ENCODE assay signal across 7 mouse cellular contexts in the genomic region with DNA sequence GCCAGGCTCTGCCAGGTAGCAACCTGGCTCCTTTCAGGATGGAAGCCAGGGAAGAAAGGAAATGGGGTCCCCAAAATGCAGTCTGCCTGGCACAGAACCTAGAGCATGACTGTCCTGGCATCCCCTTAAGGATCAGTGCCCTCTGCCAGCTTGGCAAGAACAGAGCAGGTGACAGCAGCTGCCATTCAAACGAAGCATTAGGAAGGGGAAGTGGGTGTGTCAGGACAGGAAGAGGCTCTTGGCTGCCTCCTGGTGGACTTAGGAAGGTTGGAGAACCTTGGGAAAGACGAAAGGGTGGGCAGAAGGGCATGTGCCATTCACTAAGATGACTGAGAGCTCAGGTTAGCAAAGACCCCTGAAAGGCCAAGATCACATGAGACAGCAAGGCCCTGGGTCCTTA. TPM values are rescaled to one million over a fixed set of nuclear protein-coding genes. Genes with fewer than 3 reads are reported as not detected.
DNase-seq lines count a peak whose midpoint lies in the region; ATAC-seq and TF ChIP-seq lines count a peak whose summit lies in the region.

No protein-coding gene starts in this region.

- TF ChIP-seq CTCF in lung, adult 2 months (IDR thresholded peaks at IDR 0.05; ENCODE audit: insufficient read depth, low read length), result peak; percentile 77
- TF ChIP-seq CTCF in brain, embryonic 14.5 days (IDR thresholded peaks at IDR 0.05; ENCODE audit: borderline replicate concordance, extremely low read depth, insufficient read depth, insufficient read length), result peak; percentile 54

- H3K9me3 ChIP-seq in forebrain, embryonic 14.5 days (replicated peaks; ENCODE audit: control insufficient read depth, low read length), result no peaks in the 10 kb centered on the region
- H3K9me3 ChIP-seq in midbrain, embryonic 14.5 days (ENCODE audit: control insufficient read depth, low read length), result no peaks in the 10 kb centered on the region

- 16% methylated on average over 2 of the region's 2 CpGs for WGBS in lung, adult 2 months
- 12% methylated on average over 2 of the region's 2 CpGs for WGBS in forebrain, embryonic 14.5 days
- 16% methylated on average over 2 of the region's 2 CpGs for WGBS in midbrain, embryonic 14.5 days

- no peak for ATAC-seq in forebrain, embryonic 14.5 days
- no peak for ATAC-seq in midbrain, embryonic 14.5 days (ENCODE audit: low FRiP score, low TSS enrichment)

- H3K36me3 ChIP-seq in forebrain, embryonic 14.5 days (ENCODE audit: control insufficient read depth, insufficient read depth, low read length), result peaks cover 32% of the 10 kb centered on the region
- peaks cover 34% of the 10 kb centered on the region for H3K36me3 ChIP-seq in midbrain, embryonic 14.5 days (ENCODE audit: control insufficient read depth, insufficient read depth, low read length)

- no peak overlapping the region for H3K4me3 ChIP-seq in lung, adult 2 months (replicated peaks; ENCODE audit: extremely low read depth, low read depth, low read length)
- H3K4me3 ChIP-seq in forebrain, embryonic 14.5 days (ENCODE audit: low read depth, low read length), result no peak overlapping the region
- H3K4me3 ChIP-seq in midbrain, embryonic 14.5 days (replicated peaks; ENCODE audit: low read depth, low read length), result no peak overlapping the region

- peaks cover 39% of the 10 kb centered on the region for H3K4me1 ChIP-seq in lung, adult 2 months (ENCODE audit: control insufficient read depth, insufficient read depth, low read length)
- H3K4me1 ChIP-seq in forebrain, embryonic 14.5 days (ENCODE audit: control insufficient read depth, insufficient read depth, low read length), result peaks cover 23% of the 10 kb centered on the region
- peaks cover 17% of the 10 kb centered on the region for H3K4me1 ChIP-seq in midbrain, embryonic 14.5 days (ENCODE audit: control insufficient read depth, insufficient read depth, low read length)

- H3K27me3 ChIP-seq in forebrain, embryonic 14.5 days (replicated peaks; ENCODE audit: control insufficient read depth, insufficient read depth, low read length), result no peaks in the 10 kb centered on the region
- no peaks in the 10 kb centered on the region for H3K27me3 ChIP-seq in midbrain, embryonic 14.5 days (ENCODE audit: control insufficient read depth, insufficient read depth, low read length)

- DNase-seq in lung, adult 2 months, result no peak
- DNase-seq in lung, postnatal 14 days, result no peak
- peak; percentile 46 for DNase-seq in brain, embryonic 14.5 days (ENCODE audit: low read depth)
- peak; percentile 47 for DNase-seq in forebrain, embryonic 14.5 days (ENCODE audit: low spot score)
- peak; percentile 50 for DNase-seq in midbrain, embryonic 14.5 days
- no peak for DNase-seq in frontal cortex, postnatal 25 days (ENCODE audit: low spot score in 2 of 2)
- DNase-seq in urinary bladder, adult 2 months (ENCODE audit: low spot score), result no peak

- H3K27ac ChIP-seq in forebrain, embryonic 14.5 days (ENCODE audit: low read depth, low read length), result 0 out of 2 replicates have a peak overlapping the region, but pooled peaks have one; percentile 5
- H3K27ac ChIP-seq in midbrain, embryonic 14.5 days (replicated peaks; ENCODE audit: low read depth, low read length), result no peak overlapping the region

- H3K4me2 ChIP-seq in forebrain, embryonic 14.5 days (ENCODE audit: low read length), result no peak overlapping the region
- H3K4me2 ChIP-seq in midbrain, embryonic 14.5 days (ENCODE audit: low read length), result no peak overlapping the region

- no peak overlapping the region; the same call in 1 of the 2 replicates for H3K9ac ChIP-seq in forebrain, embryonic 14.5 days (ENCODE audit: low read length)
- 0 out of 2 replicates have a peak overlapping the region, but pooled peaks have one; percentile 9 for H3K9ac ChIP-seq in midbrain, embryonic 14.5 days (replicated peaks; ENCODE audit: low read length)

- no peak for TF ChIP-seq POLR2A in lung, adult 2 months (IDR thresholded peaks at IDR 0.05; ENCODE audit: borderline replicate concordance, extremely low read depth, low read depth, low read length)
- no peak for TF ChIP-seq POLR2A in brain, embryonic 14.5 days (IDR thresholded peaks at IDR 0.05; ENCODE audit: borderline replicate concordance, extremely low read depth, insufficient read depth, insufficient read length, poor library complexity, severe bottlenecking)

RNA-seq across cellular contexts. Expression of gene Hdac5, which starts 20.2 kb away (rescaled TPM):
- 140 and 160 TPM in 2 replicates for polyA plus RNA-seq in lung, adult 2 months (2012; rRNA removed)
- polyA plus RNA-seq in brain, embryonic 14.5 days (2012; rRNA removed), result 147 and 153 TPM in 2 replicates
- 38.9 and 60.6 TPM in 2 replicates for polyA plus RNA-seq in forebrain, embryonic 14.5 days (2014; fragmentation: Nextera tagmentation; extraction: Ambion mirVana)
- 54.4 and 56.6 TPM in 2 replicates for polyA plus RNA-seq in midbrain, embryonic 14.5 days (2014; fragmentation: Nextera tagmentation; extraction: Ambion mirVana)
- 58.1 and 75.4 TPM in 2 replicates for polyA plus RNA-seq in urinary bladder, adult 2 months (2012; rRNA removed)

RNA-seq across cellular contexts. Expression of gene G6pc3, which starts 20.3 kb away (rescaled TPM):
- polyA plus RNA-seq in lung, adult 2 months (2012; rRNA removed), result 74.4 and 82.5 TPM in 2 replicates
- polyA plus RNA-seq in brain, embryonic 14.5 days (2012; rRNA removed), result 56.9 and 67.0 TPM in 2 replicates
- 24.6 and 24.8 TPM in 2 replicates for polyA plus RNA-seq in forebrain, embryonic 14.5 days (2014; fragmentation: Nextera tagmentation; extraction: Ambion mirVana)
- polyA plus RNA-seq in midbrain, embryonic 14.5 days (2014; fragmentation: Nextera tagmentation; extraction: Ambion mirVana), result 31.6 and 43.7 TPM in 2 replicates
- polyA plus RNA-seq in urinary bladder, adult 2 months (2012; rRNA removed), result 73.3 and 80.1 TPM in 2 replicates

RNA-seq across cellular contexts. Expression of gene Lsm12, which starts 24.6 kb away (rescaled TPM):
- 20.8 and 30.6 TPM in 2 replicates for polyA plus RNA-seq in lung, adult 2 months (2012; rRNA removed)
- polyA plus RNA-seq in brain, embryonic 14.5 days (2012; rRNA removed), result 36.5 and 47.6 TPM in 2 replicates
- polyA plus RNA-seq in forebrain, embryonic 14.5 days (2014; fragmentation: Nextera tagmentation; extraction: Ambion mirVana), result 83.1 and 93.7 TPM in 2 replicates
- 76.0 and 80.9 TPM in 2 replicates for polyA plus RNA-seq in midbrain, embryonic 14.5 days (2014; fragmentation: Nextera tagmentation; extraction: Ambion mirVana)
- polyA plus RNA-seq in urinary bladder, adult 2 months (2012; rRNA removed), result 29.9 and 32.4 TPM in 2 replicates

RNA-seq across cellular contexts. Expression of gene BC030867, which starts 38.9 kb away (rescaled TPM):
- 0.65 and 0.68 TPM in 2 replicates for polyA plus RNA-seq in lung, adult 2 months (2012; rRNA removed)
- 5.0 and 8.2 TPM in 2 replicates for polyA plus RNA-seq in brain, embryonic 14.5 days (2012; rRNA removed)
- 6.1 and 6.3 TPM in 2 replicates for polyA plus RNA-seq in forebrain, embryonic 14.5 days (2014; fragmentation: Nextera tagmentation; extraction: Ambion mirVana)
- 2.6 and 3.0 TPM in 2 replicates for polyA plus RNA-seq in midbrain, embryonic 14.5 days (2014; fragmentation: Nextera tagmentation; extraction: Ambion mirVana)
- 0.41 TPM in 2 replicates for polyA plus RNA-seq in urinary bladder, adult 2 months (2012; rRNA removed)

RNA-seq across cellular contexts. Expression of gene Tmem101, which starts 53.5 kb away (rescaled TPM):
- 20.5 and 26.7 TPM in 2 replicates for polyA plus RNA-seq in lung, adult 2 months (2012; rRNA removed)
- polyA plus RNA-seq in brain, embryonic 14.5 days (2012; rRNA removed), result 36.3 and 38.6 TPM in 2 replicates
- polyA plus RNA-seq in forebrain, embryonic 14.5 days (2014; fragmentation: Nextera tagmentation; extraction: Ambion mirVana), result 32.5 and 33.6 TPM in 2 replicates
- polyA plus RNA-seq in midbrain, embryonic 14.5 days (2014; fragmentation: Nextera tagmentation; extraction: Ambion mirVana), result 32.8 and 36.1 TPM in 2 replicates
- polyA plus RNA-seq in urinary bladder, adult 2 months (2012; rRNA removed), result 15.0 and 17.4 TPM in 2 replicates

Comparison
In these comparisons a context has a peak if more than half of its experiments do, and no peak if none do; other contexts are left out.
1. DNase-seq: peak in brain, embryonic 14.5 days (single experiment), forebrain, embryonic 14.5 days (single experiment) and midbrain, embryonic 14.5 days (single experiment); none in lung, adult 2 months (single experiment), lung, postnatal 14 days (single experiment), frontal cortex, postnatal 25 days (0 of 2) and urinary bladder, adult 2 months (single experiment).